Mouse (Mus musculus) erythroblast, embryonic 14.5 days (primary cell): ENCODE results near the gene Igsf8.

ENCODE experiments used
- GATA1 ChIP-seq: IDR thresholded peaks from 2 replicates; pipeline ENCODE4 v1.6.1; 2012; ENCODE audit warnings: low read length, inconsistent platforms, mixed read lengths
- TAL1 ChIP-seq: IDR thresholded peaks from 3 replicates; pipeline ENCODE4 v1.6.1; 2012; ENCODE audit warnings: low read length, inconsistent platforms, mixed read lengths

GRCm38 (mm10) chr1:172288900-172289616 lies 27.6 kb downstream of the Igsf8 start:
- TF ChIP-seq GATA1, result no peak
- TF ChIP-seq TAL1, result no peak
